Comparison of ENCODE assay signal across 22 mouse cellular contexts in the genomic region with DNA sequence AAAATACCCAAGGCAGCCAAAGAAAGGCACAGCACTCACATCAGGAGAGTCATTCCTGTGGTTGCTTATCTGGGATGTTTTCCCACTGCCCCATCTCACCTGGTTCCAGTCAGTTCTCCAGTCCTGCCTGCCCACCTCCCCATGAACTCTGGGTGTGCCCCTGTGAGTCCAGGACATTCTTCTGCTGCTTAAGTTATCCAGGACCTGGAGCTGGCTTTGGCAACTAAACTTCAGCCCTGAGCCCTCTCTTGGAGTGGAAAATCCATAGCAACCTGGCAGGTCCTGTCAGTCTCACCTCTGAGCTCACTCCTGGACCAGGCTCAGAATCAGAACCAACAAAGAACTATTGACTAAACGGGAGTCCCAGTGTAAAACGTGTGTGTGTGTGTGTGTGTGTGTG.
DNase-seq lines count a peak whose midpoint lies in the region; ATAC-seq and TF ChIP-seq lines count a peak whose summit lies in the region.
"Had no signal": no experiment of that assay in that cellular context is flagged by ENCODE, and none has a peak within 500 bp of the region (broad histone marks: within the 10 kb centered on the region; RNA-seq: fewer than 3 reads in every experiment).

No protein-coding gene starts in this region.

- no peaks in the 10 kb centered on the region for H3K4me1 ChIP-seq in liver, adult 2 months (ENCODE audit: control insufficient read depth, insufficient read depth, low read length)
- no peaks in the 10 kb centered on the region for H3K4me1 ChIP-seq in liver, postnatal 0 days (ENCODE audit: insufficient read depth)
- peaks cover 3% of the 10 kb centered on the region; the same call in 1 of the 2 replicates for H3K4me1 ChIP-seq in forebrain, embryonic 10.5 days

- no peak for ATAC-seq in liver, postnatal 0 days
- ATAC-seq: activated CD4-positive, CD25-positive, alpha-beta regulatory T cell, adult 4 months; CD4-positive, CD25-positive, alpha-beta regulatory T cell, adult 4 months; forebrain, embryonic 15.5 days had no signal

- 36% methylated on average over 2 of the region's 2 CpGs for WGBS in liver, adult 2 months
- WGBS in liver, postnatal 0 days (ENCODE audit: insufficient replicate concordance) = 79% methylated on average over 2 of the region's 2 CpGs
- WGBS in forebrain, embryonic 10.5 days = 83% methylated on average over 2 of the region's 2 CpGs

- intact Hi-C loops in heart, postnatal 10 days (cut with DNase I) = no loop called here

- no peak overlapping the region for H3K4me2 ChIP-seq in liver, postnatal 0 days (ENCODE audit: low read depth, low read length)
- H3K4me2 ChIP-seq: forebrain, embryonic 15.5 days; heart, embryonic 13.5 days; intestine, embryonic 15.5 days; lung, embryonic 14.5 days had no signal

- no peak overlapping the region for H3K27ac ChIP-seq in liver, adult 2 months (replicated peaks; ENCODE audit: insufficient read depth, low read depth, low read length)
- H3K27ac ChIP-seq in liver, postnatal 0 days (ENCODE audit: low read depth) = no peak overlapping the region
- H3K27ac ChIP-seq in forebrain, embryonic 10.5 days = no peak overlapping the region
- H3K27ac ChIP-seq: forebrain, embryonic 15.5 days; heart, embryonic 13.5 days; hindbrain, embryonic 10.5 days; intestine, embryonic 15.5 days; left cerebral cortex, adult 2 months; liver, embryonic 14.5 days had no signal

- H3K36me3 ChIP-seq in liver, adult 2 months (ENCODE audit: control insufficient read depth, insufficient read depth, low read length) = no peaks in the 10 kb centered on the region
- H3K36me3 ChIP-seq in liver, postnatal 0 days (replicated peaks; ENCODE audit: insufficient read depth, low read length) = no peaks in the 10 kb centered on the region
- no peaks in the 10 kb centered on the region for H3K36me3 ChIP-seq in forebrain, embryonic 10.5 days (replicated peaks)
- H3K36me3 ChIP-seq: forebrain, embryonic 15.5 days; heart, embryonic 13.5 days; hindbrain, embryonic 10.5 days; intestine, embryonic 15.5 days had no signal

- TF ChIP-seq CTCF in liver, adult 2 months (IDR thresholded peaks at IDR 0.05; ENCODE audit: low read depth, low read length) = no peak
- no peak for TF ChIP-seq CTCF in liver, postnatal 0 days (IDR thresholded peaks at IDR 0.05; ENCODE audit: low read depth)

- H3K9ac ChIP-seq in liver, adult 2 months (ENCODE audit: low read depth, low read length) = no peak overlapping the region
- H3K9ac ChIP-seq in liver, postnatal 0 days (replicated peaks) = no peak overlapping the region
- H3K9ac ChIP-seq: forebrain, embryonic 15.5 days; heart, embryonic 13.5 days; intestine, embryonic 15.5 days; liver, embryonic 14.5 days; lung, embryonic 14.5 days had no signal

- H3K4me3 ChIP-seq in liver, adult 2 months (ENCODE audit: insufficient read depth, low read depth, low read length) = no peak overlapping the region
- no peak overlapping the region for H3K4me3 ChIP-seq in liver, postnatal 0 days (ENCODE audit: low read depth, low read length)
- H3K4me3 ChIP-seq in forebrain, embryonic 10.5 days = no peak overlapping the region
- H3K4me3 ChIP-seq: forebrain, embryonic 15.5 days; heart, embryonic 13.5 days; hindbrain, embryonic 10.5 days; intestine, embryonic 15.5 days; left cerebral cortex, adult 2 months had no signal

- TF ChIP-seq POLR2A in liver, adult 2 months (IDR thresholded peaks at IDR 0.05; ENCODE audit: extremely low read depth, insufficient read depth, low read length) = no peak

- no peak for TF ChIP-seq EP300 in liver, postnatal 0 days (IDR thresholded peaks at IDR 0.05; ENCODE audit: low read depth)

- H3K27me3 ChIP-seq in liver, adult 2 months (ENCODE audit: control insufficient read depth, insufficient read depth, low read length) = no peaks in the 10 kb centered on the region
- H3K27me3 ChIP-seq in liver, postnatal 0 days (ENCODE audit: insufficient read depth, low read length) = no peaks in the 10 kb centered on the region
- H3K27me3 ChIP-seq in forebrain, embryonic 10.5 days (ENCODE audit: poor library complexity, severe bottlenecking) = no peaks in the 10 kb centered on the region
- H3K27me3 ChIP-seq: forebrain, embryonic 15.5 days; heart, embryonic 13.5 days; intestine, embryonic 15.5 days had no signal

- no peaks in the 10 kb centered on the region for H3K9me3 ChIP-seq in liver, postnatal 0 days (ENCODE audit: low read length)
- no peaks in the 10 kb centered on the region for H3K9me3 ChIP-seq in forebrain, embryonic 10.5 days
- H3K9me3 ChIP-seq: forebrain, embryonic 15.5 days; heart, embryonic 13.5 days; hindbrain, embryonic 10.5 days; intestine, embryonic 15.5 days had no signal

- no peaks in the 10 kb centered on the region for H3K79me2 ChIP-seq in liver, adult 2 months (ENCODE audit: control insufficient read depth, insufficient read depth, low read length)

- DNase-seq in heart, adult 11 months = peak; percentile 66
- DNase-seq in heart, postnatal 10 days = no peak
- peak; percentile 1 for DNase-seq in liver, adult 2 months (ENCODE audit: extremely low read depth, low read depth, low spot score)
- DNase-seq in liver, postnatal 0 days = no peak
- DNase-seq in fibroblast of lung, adult 2 months (ENCODE audit: low read depth) = peak; percentile 64
- no peak for DNase-seq in forebrain, embryonic 10.5 days (ENCODE audit: extremely low spot score, low spot score)
- no peak for DNase-seq in frontal cortex, postnatal 10 days (ENCODE audit: low spot score in 2 of 2)
- DNase-seq: adrenal gland, adult 2 months; cerebellum, adult 8-10 months; heart, postnatal 14 days; kidney, postnatal 14 days; lung, postnatal 14 days; right cerebral cortex, postnatal 14 days had no signal

Comparison
In these comparisons a context has a peak if more than half of its experiments do, and no peak if none do; other contexts are left out.
1. DNase-seq: peak in heart, adult 11 months (single experiment), liver, adult 2 months (single experiment) and fibroblast of lung, adult 2 months (single experiment); none in heart, postnatal 10 days (0 of 2), liver, postnatal 0 days (single experiment), forebrain, embryonic 10.5 days (single experiment) and frontal cortex, postnatal 10 days (0 of 2).